Mouse (Mus musculus): ENCODE measurements around the gene Rasgrf1. TPM values are rescaled to one million over a fixed set of nuclear protein-coding genes. Genes with fewer than 3 reads are reported as not detected.

Gene Rasgrf1
- total and polyA plus RNA-seq, 3 experiments = not detected

GRCm38 (mm10) chr9:90035168-90035567, 125.5 kb downstream of the Rasgrf1 start:
- dilution Hi-C loops (cut with MboI; ENCODE audit: extremely low pct_ligation_motif_present, extremely low pct_unique_long_range_greater_than_20kb, low sequenced_read_pairs) = no loop called here
- in situ Hi-C loops (cut with MboI; ENCODE audit: low pct_ligation_motif_present, low pct_unique_long_range_greater_than_20kb, low sequenced_read_pairs) = no loop called here

GRCm38 (mm10) chr9:90035794-90036193, 126.1 kb downstream of the Rasgrf1 start:
- peaks cover 24 to 45% of the 10 kb centered on the region in 2 experiments for H3K4me1 ChIP-seq (ENCODE audit: control insufficient read depth in 1 of 2, insufficient read depth in 2 of 2)
- no peaks in the 10 kb centered on the region for H3K79me2 ChIP-seq (replicated peaks; ENCODE audit: control insufficient read depth, extremely low read depth, insufficient read depth, poor library complexity, severe bottlenecking)
- no peaks in the 10 kb centered on the region for H3K27me3 ChIP-seq (replicated peaks)
- TF ChIP-seq CHD1 (IDR thresholded peaks at IDR 0.05; ENCODE audit: low read depth, low read length) (no peak), BHLHE40 (IDR thresholded peaks at IDR 0.05; ENCODE audit: low read depth, low read length) (no peak), ZC3H11A (IDR thresholded peaks at IDR 0.05; ENCODE audit: low read depth, low read length) (no peak), NELFE (IDR thresholded peaks at IDR 0.05; ENCODE audit: low read depth, low read length) (no peak), PAX5 (IDR thresholded peaks at IDR 0.05; ENCODE audit: low read length) (no peak), RCOR1 (conservative IDR thresholded peaks at IDR 0.05; ENCODE audit: low read depth, low read length) (no peak), MYC (IDR thresholded peaks at IDR 0.05; ENCODE audit: low read depth, low read length) (no peak), CHD2 (IDR thresholded peaks at IDR 0.05; ENCODE audit: low read length) (no peak), USF2 (conservative IDR thresholded peaks at IDR 0.05; ENCODE audit: low read depth, low read length) (no peak), TBP (conservative IDR thresholded peaks at IDR 0.05; ENCODE audit: low read depth, low read length) (no peak), MAFK (IDR thresholded peaks at IDR 0.05; ENCODE audit: insufficient replicate concordance, low read length) (no peak), IRF4 (IDR thresholded peaks at IDR 0.05; ENCODE audit: low read depth, low read length) (no peak)
- no peaks in the 10 kb centered on the region for H3K9me3 ChIP-seq (replicated peaks; ENCODE audit: low read length)
- no peaks in the 10 kb centered on the region for H3K36me3 ChIP-seq (replicated peaks in 1 of 2; ENCODE audit: control insufficient read depth in 1 of 2, insufficient read depth in 1 of 2, low read length in 1 of 2)
- H3K27ac ChIP-seq (ENCODE audit: insufficient read depth, low read depth) = no peak overlapping the region
- no peak overlapping the region for H3K9ac ChIP-seq (ENCODE audit: insufficient read depth, low read depth)
- in situ Hi-C loops (cut with MboI; ENCODE audit: low pct_ligation_motif_present, low pct_unique_long_range_greater_than_20kb, low sequenced_read_pairs) (no loop called here), dilution Hi-C loops (cut with MboI; ENCODE audit: extremely low pct_ligation_motif_present, extremely low pct_unique_long_range_greater_than_20kb, low sequenced_read_pairs) (no loop called here)
- no peak overlapping the region for H3K4me3 ChIP-seq (replicated peaks in 1 of 3; ENCODE audit: low read depth in 2 of 3, low read length in 2 of 3, poor library complexity in 1 of 3)
- H3K4me2 ChIP-seq (ENCODE audit: insufficient read depth, low read depth, poor library complexity, severe bottlenecking) = no peak overlapping the region
- DNase-seq (ENCODE audit: extremely low read depth) = no peak

More at GRCm38 (mm10) chr9:90035168-90035567, 125.5 kb downstream of the Rasgrf1 start:
- Histone ChIP-seq H3K4me2 (ENCODE audit: insufficient read depth, low read depth, poor library complexity, severe bottlenecking) (no peak overlapping the region), H3K9ac (ENCODE audit: insufficient read depth, low read depth) (no peak overlapping the region), H3K79me2 (replicated peaks; ENCODE audit: control insufficient read depth, extremely low read depth, insufficient read depth, poor library complexity, severe bottlenecking) (no peaks in the 10 kb centered on the region), H3K9me3 (replicated peaks; ENCODE audit: low read length) (no peaks in the 10 kb centered on the region), H3K36me3 (replicated peaks in 1 of 2; ENCODE audit: control insufficient read depth in 1 of 2, insufficient read depth in 1 of 2, low read length in 1 of 2) (no peaks in the 10 kb centered on the region), H3K4me3 (replicated peaks in 1 of 3; ENCODE audit: low read depth in 2 of 3, low read length in 2 of 3, poor library complexity in 1 of 3) (no peak overlapping the region), H3K27me3 (replicated peaks) (no peaks in the 10 kb centered on the region), H3K4me1 (ENCODE audit: control insufficient read depth in 1 of 2, insufficient read depth in 2 of 2) (peaks cover 24 to 45% of the 10 kb centered on the region in 2 experiments), H3K27ac (ENCODE audit: insufficient read depth, low read depth) (no peak overlapping the region)
- TF ChIP-seq CHD2 (IDR thresholded peaks at IDR 0.05; ENCODE audit: low read length) = no peak
- no peak for DNase-seq (ENCODE audit: extremely low read depth)

- DNase-seq (ENCODE audit: extremely low read depth) = no peak
- TF ChIP-seq E2F4 (IDR thresholded peaks at IDR 0.05; ENCODE audit: insufficient replicate concordance, low read depth, low read length) = no peak
- TF ChIP-seq RCOR1 (conservative IDR thresholded peaks at IDR 0.05; ENCODE audit: low read depth, low read length) = no peak
- no peak for TF ChIP-seq RAD21 (IDR thresholded peaks at IDR 0.05; ENCODE audit: low read depth, low read length)
- no peak for TF ChIP-seq ZC3H11A (IDR thresholded peaks at IDR 0.05; ENCODE audit: low read depth, low read length)
- no peak for TF ChIP-seq CHD2 (IDR thresholded peaks at IDR 0.05; ENCODE audit: low read length)
- TF ChIP-seq ETS1 (conservative IDR thresholded peaks at IDR 0.05; ENCODE audit: low read depth, low read length) = no peak
- TF ChIP-seq MAX (IDR thresholded peaks at IDR 0.05; ENCODE audit: low read length) = no peak
- TF ChIP-seq USF2 (conservative IDR thresholded peaks at IDR 0.05; ENCODE audit: low read depth, low read length) = no peak
- TF ChIP-seq UBTF (IDR thresholded peaks at IDR 0.05; ENCODE audit: low read depth, low read length) = no peak
- no peak for TF ChIP-seq MXI1 (IDR thresholded peaks at IDR 0.05; ENCODE audit: low read depth, low read length)
- no peak for TF ChIP-seq CTCF (conservative IDR thresholded peaks at IDR 0.05 in 1 of 2, IDR thresholded peaks at IDR 0.05 in 1 of 2; ENCODE audit: low read depth in 2 of 2, low read length in 2 of 2)
- no peak for TF ChIP-seq USF1 (IDR thresholded peaks at IDR 0.05; ENCODE audit: low read depth, low read length)
- TF ChIP-seq BHLHE40 (IDR thresholded peaks at IDR 0.05; ENCODE audit: low read depth, low read length) = no peak
- no peak for TF ChIP-seq EP300 (IDR thresholded peaks at IDR 0.05; ENCODE audit: low read length)
- dilution Hi-C loops (cut with MboI; ENCODE audit: extremely low pct_ligation_motif_present, extremely low pct_unique_long_range_greater_than_20kb, low sequenced_read_pairs) = no loop called here
- Histone ChIP-seq H3K27ac (ENCODE audit: insufficient read depth, low read depth) (no peak overlapping the region), H3K4me1 (ENCODE audit: control insufficient read depth in 1 of 2, insufficient read depth in 2 of 2) (peaks cover 24 to 45% of the 10 kb centered on the region in 2 experiments), H3K9ac (ENCODE audit: insufficient read depth, low read depth) (no peak overlapping the region), H3K4me3 (replicated peaks in 1 of 3; ENCODE audit: low read depth in 2 of 3, low read length in 2 of 3, poor library complexity in 1 of 3) (no peak overlapping the region), H3K27me3 (replicated peaks) (no peaks in the 10 kb centered on the region), H3K4me2 (ENCODE audit: insufficient read depth, low read depth, poor library complexity, severe bottlenecking) (no peak overlapping the region), H3K9me3 (replicated peaks; ENCODE audit: low read length) (no peaks in the 10 kb centered on the region), H3K36me3 (replicated peaks in 1 of 2; ENCODE audit: control insufficient read depth in 1 of 2, insufficient read depth in 1 of 2, low read length in 1 of 2) (no peaks in the 10 kb centered on the region), H3K79me2 (replicated peaks; ENCODE audit: control insufficient read depth, extremely low read depth, insufficient read depth, poor library complexity, severe bottlenecking) (no peaks in the 10 kb centered on the region)
- in situ Hi-C loops (cut with MboI; ENCODE audit: low pct_ligation_motif_present, low pct_unique_long_range_greater_than_20kb, low sequenced_read_pairs) = no loop called here
Observed at GRCm38 (mm10) chr9:90036313-90036712, 126.6 kb downstream of the Rasgrf1 start.
